Mouse (Mus musculus): ENCODE results near the gene Tmem143.

- TF ChIP-seq POLR2A (IDR thresholded peaks at IDR 0.05; ENCODE audit: borderline replicate concordance, insufficient read depth, low read length) (no peak), CTCF (IDR thresholded peaks at IDR 0.05; ENCODE audit: borderline replicate concordance, insufficient read depth, low read depth, low read length) (no peak)
These were observed 12.4 kb downstream of the Tmem143 start for GRCm38 (mm10) chr7:45909145-45909544.
